Mouse (Mus musculus): ENCODE results near the gene Il1f5. TPM values are rescaled to one million over a fixed set of nuclear protein-coding genes. Genes with fewer than 3 reads are reported as not detected.

The Il1f5 gene
- polyA plus RNA-seq (2015; fragmentation: Nextera tagmentation; extraction: Ambion mirVana), result 0.12 and 0.23 TPM in 2 replicates

- Histone ChIP-seq H3K4me3 (replicated peaks) (no peak within 1 kb of the TSS), H3K9ac (no peak within 1 kb of the TSS), H3K9me3 (replicated peaks) (no peaks in the 10 kb centered on the region), H3K4me2 (no peak within 1 kb of the TSS), H3K27ac (no peak within 1 kb of the TSS), H3K4me1 (no peaks in the 10 kb centered on the region), H3K27me3 (no peaks in the 10 kb centered on the region), H3K36me3 (no peaks in the 10 kb centered on the region)
- no peak for ATAC-seq (replicated peaks; ENCODE audit: low FRiP score)
Observed at GRCm38 (mm10) chr2:24276654-24277053, at the start of gene Il1f5. Gene Il1f5 (plus strand): TSS chr2:24276954.

DNA sequence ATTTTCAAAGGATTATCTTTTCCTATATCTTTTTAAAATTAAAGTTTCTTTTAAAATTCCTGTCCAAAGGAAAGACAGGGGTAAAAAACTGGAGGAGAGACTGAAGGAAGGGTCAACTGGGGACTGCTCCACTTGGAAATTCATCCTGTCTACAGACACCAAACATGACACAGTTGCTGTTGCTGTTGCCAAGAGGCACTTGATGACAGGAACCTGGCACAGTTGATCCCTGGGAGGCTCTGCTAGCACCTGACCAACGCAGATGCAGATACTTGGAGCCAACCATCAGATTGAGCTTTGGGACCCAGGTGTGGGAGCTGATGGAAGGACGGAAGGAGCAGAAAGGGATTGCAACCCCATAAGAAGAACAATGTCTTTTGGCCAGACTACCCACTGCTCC is 49.6 kb upstream of the Il1f5 start:
- no peak overlapping the region for H3K4me3 ChIP-seq (replicated peaks)
- H3K4me2 ChIP-seq, result no peak overlapping the region
- H3K9me3 ChIP-seq (replicated peaks), result no peaks in the 10 kb centered on the region
- H3K9ac ChIP-seq, result no peak overlapping the region
- 89% methylated on average over 2 of the region's 2 CpGs for WGBS
- H3K27ac ChIP-seq, result no peak overlapping the region
- no peaks in the 10 kb centered on the region for H3K4me1 ChIP-seq
- H3K27me3 ChIP-seq, result no peaks in the 10 kb centered on the region
- H3K36me3 ChIP-seq, result no peaks in the 10 kb centered on the region
- no peak for ATAC-seq (replicated peaks; ENCODE audit: low FRiP score)

GRCm38 (mm10) chr2:24267503-24267902 is 9.3 kb upstream of the Il1f5 start:
- no peak for ATAC-seq (replicated peaks; ENCODE audit: low FRiP score)
- Histone ChIP-seq H3K4me2 (no peak overlapping the region), H3K4me3 (replicated peaks) (no peak overlapping the region), H3K9me3 (replicated peaks) (no peaks in the 10 kb centered on the region), H3K36me3 (no peaks in the 10 kb centered on the region), H3K9ac (no peak overlapping the region), H3K4me1 (no peaks in the 10 kb centered on the region), H3K27me3 (no peaks in the 10 kb centered on the region), H3K27ac (no peak overlapping the region)
- 94% methylated on average over 1 of the region's 1 CpGs for WGBS

GRCm38 (mm10) chr2:24273619-24274018 is 3.1 kb upstream of the Il1f5 start:
- ATAC-seq (replicated peaks; ENCODE audit: low FRiP score), result no peak
- no peaks in the 10 kb centered on the region for H3K9me3 ChIP-seq (replicated peaks)
- H3K4me3 ChIP-seq (replicated peaks), result no peak overlapping the region
- H3K27me3 ChIP-seq, result no peaks in the 10 kb centered on the region
- H3K4me1 ChIP-seq, result no peaks in the 10 kb centered on the region
- H3K36me3 ChIP-seq, result no peaks in the 10 kb centered on the region
- H3K27ac ChIP-seq, result no peak overlapping the region
- H3K4me2 ChIP-seq, result no peak overlapping the region
- WGBS, result 76% methylated on average over 2 of the region's 2 CpGs
- no peak overlapping the region for H3K9ac ChIP-seq

- Histone ChIP-seq H3K4me2 (no peak overlapping the region), H3K27me3 (no peaks in the 10 kb centered on the region), H3K36me3 (no peaks in the 10 kb centered on the region), H3K4me3 (replicated peaks) (no peak overlapping the region), H3K4me1 (no peaks in the 10 kb centered on the region), H3K9me3 (replicated peaks) (no peaks in the 10 kb centered on the region), H3K27ac (no peak overlapping the region), H3K9ac (no peak overlapping the region)
- 50% methylated on average over 1 of the region's 1 CpGs for WGBS
- no peak for ATAC-seq (replicated peaks; ENCODE audit: low FRiP score)
Observed at GRCm38 (mm10) chr2:24275146-24275545, 1.6 kb upstream of the Il1f5 start.

- H3K4me2 ChIP-seq, result no peak within 1 kb of the TSS
- H3K36me3 ChIP-seq, result no peaks in the 10 kb centered on the region
- H3K9me3 ChIP-seq (replicated peaks), result no peaks in the 10 kb centered on the region
- H3K27ac ChIP-seq, result no peak within 1 kb of the TSS
- no peak for ATAC-seq (replicated peaks; ENCODE audit: low FRiP score)
- no peaks in the 10 kb centered on the region for H3K4me1 ChIP-seq
- 83% methylated on average over 5 of the region's 5 CpGs for WGBS
- no peak within 1 kb of the TSS for H3K4me3 ChIP-seq (replicated peaks)
- H3K27me3 ChIP-seq, result 0 out of 2 replicates have a peak, but pooled peaks cover 5% of the 10 kb centered on the region
- H3K9ac ChIP-seq, result no peak within 1 kb of the TSS
Observed at GRCm38 (mm10) chr2:24290896-24291295, 14.1 kb downstream of the Il1f5 start, which contains the start of gene Il1f10. Gene Il1f10 (plus strand): TSS chr2:24291196.

DNA sequence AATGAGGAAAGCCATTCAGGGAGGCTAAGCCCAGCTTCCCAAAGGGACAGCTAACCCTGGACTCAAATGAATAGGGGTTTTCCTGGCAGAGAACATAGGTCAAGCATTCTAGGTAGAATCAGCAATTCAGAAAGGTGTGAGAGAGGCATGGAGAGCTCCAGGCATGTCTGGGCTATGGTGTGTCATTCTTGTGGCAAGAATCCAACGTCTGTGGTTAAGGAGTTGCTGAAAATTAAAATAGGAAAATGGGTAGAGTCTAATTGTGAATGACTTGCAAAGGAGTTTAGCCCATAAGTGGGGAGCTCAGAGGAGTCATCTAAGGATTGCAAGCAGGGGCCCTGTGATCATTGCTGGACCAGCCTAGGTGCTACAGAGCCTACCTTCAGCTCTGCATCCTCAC is 17.9 kb downstream of the Il1f5 start:
- Histone ChIP-seq H3K9ac (no peak overlapping the region), H3K27me3 (0 out of 2 replicates have a peak, but pooled peaks cover 5% of the 10 kb centered on the region), H3K4me3 (replicated peaks) (no peak overlapping the region), H3K4me1 (no peaks in the 10 kb centered on the region), H3K4me2 (no peak overlapping the region), H3K9me3 (replicated peaks) (no peaks in the 10 kb centered on the region), H3K36me3 (no peaks in the 10 kb centered on the region), H3K27ac (no peak overlapping the region)
- WGBS, result 46% methylated on average over 1 of the region's 1 CpGs
- ATAC-seq (replicated peaks; ENCODE audit: low FRiP score), result no peak

DNA sequence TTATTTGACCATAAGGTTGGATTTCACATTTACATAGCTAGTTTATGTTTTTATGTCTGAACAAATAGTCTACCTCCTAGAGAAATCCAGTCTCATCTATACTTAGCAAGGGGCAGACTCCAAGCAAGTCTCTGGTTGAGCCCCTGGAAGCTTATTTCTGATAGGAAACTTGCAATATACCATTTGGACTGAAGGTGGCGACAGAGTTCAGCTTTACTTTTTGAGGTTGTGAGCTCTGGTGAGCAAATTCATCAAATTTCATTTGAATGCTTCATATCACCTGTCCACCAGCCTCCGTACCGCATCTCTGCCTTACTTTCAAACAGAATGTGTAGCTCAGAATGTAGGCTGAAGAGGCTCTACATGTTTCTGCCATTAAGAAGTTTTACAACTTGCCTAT is 20.1 kb downstream of the Il1f5 start:
- ATAC-seq (replicated peaks; ENCODE audit: low FRiP score), result no peak
- Histone ChIP-seq H3K27ac (no peak overlapping the region), H3K27me3 (0 out of 2 replicates have a peak, but pooled peaks cover 5% of the 10 kb centered on the region), H3K4me1 (no peaks in the 10 kb centered on the region), H3K9ac (no peak overlapping the region), H3K36me3 (no peaks in the 10 kb centered on the region), H3K9me3 (replicated peaks) (no peaks in the 10 kb centered on the region), H3K4me3 (replicated peaks) (no peak overlapping the region), H3K4me2 (no peak overlapping the region)
- WGBS, result 6% methylated on average over 3 of the region's 3 CpGs

- Histone ChIP-seq H3K36me3 (no peaks in the 10 kb centered on the region), H3K4me2 (no peak overlapping the region), H3K27me3 (no peaks in the 10 kb centered on the region), H3K9me3 (replicated peaks) (no peaks in the 10 kb centered on the region), H3K27ac (no peak overlapping the region), H3K4me1 (no peaks in the 10 kb centered on the region), H3K4me3 (replicated peaks) (no peak overlapping the region), H3K9ac (no peak overlapping the region)
- 37% methylated on average over 6 of the region's 6 CpGs for WGBS
- no peak for ATAC-seq (replicated peaks; ENCODE audit: low FRiP score)
Observed at GRCm38 (mm10) chr2:24311302-24312001, 34.7 kb downstream of the Il1f5 start.

GRCm38 (mm10) chr2:24316919-24317318 is 40.2 kb downstream of the Il1f5 start:
- no peaks in the 10 kb centered on the region for H3K27me3 ChIP-seq
- no peak overlapping the region for H3K4me2 ChIP-seq
- H3K27ac ChIP-seq, result no peak overlapping the region
- H3K9me3 ChIP-seq (replicated peaks), result no peaks in the 10 kb centered on the region
- no peak overlapping the region for H3K4me3 ChIP-seq (replicated peaks)
- no peaks in the 10 kb centered on the region for H3K4me1 ChIP-seq
- ATAC-seq (replicated peaks; ENCODE audit: low FRiP score), result no peak
- WGBS, result 79% methylated on average over 1 of the region's 1 CpGs
- H3K36me3 ChIP-seq, result no peaks in the 10 kb centered on the region
- no peak overlapping the region for H3K9ac ChIP-seq

DNA sequence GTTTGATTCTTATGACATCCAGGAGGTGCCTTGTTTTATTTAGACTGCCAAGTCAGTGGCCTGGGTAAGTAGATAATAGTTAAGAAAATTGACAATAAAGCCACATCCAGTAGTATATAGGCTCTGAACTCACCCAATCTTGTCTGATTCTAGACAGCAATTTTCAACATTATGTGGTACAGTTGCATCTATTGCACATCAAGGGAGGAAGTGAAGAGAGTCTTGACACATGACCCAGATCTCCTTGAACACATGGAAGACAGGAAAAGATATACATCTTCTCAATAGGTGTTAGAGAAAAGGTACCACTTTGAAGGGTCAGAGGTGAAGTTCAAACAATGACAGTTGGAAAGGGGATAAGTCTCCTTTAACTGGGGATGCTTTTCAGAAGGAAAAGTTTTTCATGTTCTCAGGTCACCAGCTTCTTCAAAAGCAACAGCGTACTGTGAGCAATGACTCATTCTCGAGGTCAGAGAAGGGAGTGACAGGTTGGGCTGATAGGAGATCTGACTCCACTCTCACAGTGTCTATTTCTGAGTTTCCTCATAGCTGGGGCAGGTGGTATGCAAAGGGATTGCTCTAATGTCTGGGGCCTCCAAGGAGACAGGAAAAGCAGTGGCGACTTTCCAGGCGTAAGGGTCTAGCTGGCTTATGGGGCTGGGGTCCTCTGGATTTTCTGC is 41.3 kb downstream of the Il1f5 start:
- no peak overlapping the region for H3K9ac ChIP-seq
- no peaks in the 10 kb centered on the region for H3K36me3 ChIP-seq
- H3K4me3 ChIP-seq (replicated peaks), result no peak overlapping the region
- H3K9me3 ChIP-seq (replicated peaks), result no peaks in the 10 kb centered on the region
- no peak for ATAC-seq (replicated peaks; ENCODE audit: low FRiP score)
- 78% methylated on average over 4 of the region's 4 CpGs for WGBS
- no peaks in the 10 kb centered on the region for H3K27me3 ChIP-seq
- no peak overlapping the region for H3K4me2 ChIP-seq
- no peaks in the 10 kb centered on the region for H3K4me1 ChIP-seq
- H3K27ac ChIP-seq, result no peak overlapping the region

Measured in kidney, embryonic 15.5 days (tissue).